Mouse (Mus musculus) neural tube, embryonic 13.5 days (tissue): ENCODE results near the gene Btf3l4. TPM values are rescaled to one million over a fixed set of nuclear protein-coding genes. Genes with fewer than 3 reads are reported as not detected.

Experiments
- ATAC-seq: fragments of 200-750 bp; cut with Nextera tagmentation; 2 replicates; pipeline ENCODE4 v1.8.0; 2017; ENCODE audit warnings: low read depth, mild to moderate bottlenecking, moderate TSS enrichment, moderate library complexity
- H3K27ac ChIP-seq: fragments of 300-500 bp; sonication (generic); replicated peaks from 2 replicates; pipeline ENCODE4 v1.5.1; 2015; ENCODE audit warnings: moderate library complexity, mild to moderate bottlenecking, inconsistent platforms
- H3K27me3 ChIP-seq: fragments of 300-500 bp; sonication (generic); 2 replicates; pipeline ENCODE4 v1.6.1; 2015; ENCODE audit warnings: mild to moderate bottlenecking, inconsistent platforms
- H3K36me3 ChIP-seq: fragments of 300-500 bp; sonication (generic); 2 replicates; pipeline ENCODE4 v1.6.1; 2015; ENCODE audit warnings: mild to moderate bottlenecking, inconsistent platforms
- H3K4me1 ChIP-seq: fragments of 300-500 bp; sonication (generic); replicated peaks from 2 replicates; pipeline ENCODE4 v1.6.1; 2015; ENCODE audit warnings: inconsistent platforms
- H3K4me2 ChIP-seq: fragments of 300-500 bp; sonication (generic); 2 replicates; pipeline ENCODE4 v1.6.1; 2015; ENCODE audit warnings: inconsistent platforms, mild to moderate bottlenecking, moderate library complexity
- H3K4me3 ChIP-seq: fragments of 300-500 bp; sonication (generic); 2 replicates; pipeline ENCODE4 v1.5.1; 2015; ENCODE audit warnings: mild to moderate bottlenecking, inconsistent platforms
- H3K9ac ChIP-seq: fragments of 300-500 bp; sonication (generic); 2 replicates; pipeline ENCODE4 v1.6.1; 2015; ENCODE audit warnings: moderate library complexity, mild to moderate bottlenecking, inconsistent platforms
- H3K9me3 ChIP-seq: fragments of 300-500 bp; sonication (generic); 2 replicates; pipeline ENCODE4 v1.6.1; 2016; ENCODE audit warnings: inconsistent platforms
- WGBS: fragments of 180-500 bp; shearing (Covaris S2); methylation state at CpG from one replicate; pipeline ENCODE4 v1.1.7; 2015; 5-methylcytosine and 5-hydroxymethylcytosine counted together
- polyA plus RNA-seq: library from polyadenylated mRNA; unstranded; fragments of >200 nt; fragmentation: Nextera tagmentation; extraction: Ambion mirVana; gene quantifications from 2 replicates; pipeline ENCODE4 v1.2.1, GENCODE M21; 2015

Btf3l4 gene
- polyA plus RNA-seq, 1 experiment from 2014 or later: 213 TPM

GRCm38 (mm10) chr4:108803535-108803934, 29.9 kb downstream of the Btf3l4 start:
- Histone ChIP-seq H3K27ac (no peak overlapping the region), H3K4me3 (no peak overlapping the region), H3K9me3 (no peaks in the 10 kb centered on the region), H3K4me1 (no peaks in the 10 kb centered on the region), H3K36me3 (no peaks in the 10 kb centered on the region), H3K27me3 (no peaks in the 10 kb centered on the region), H3K9ac (no peak overlapping the region), H3K4me2 (no peak overlapping the region)
- WGBS: 96% methylated on average over 2 of the region's 2 CpGs
- ATAC-seq: no peak

GRCm38 (mm10) chr4:108798083-108798830, 35.2 kb downstream of the Btf3l4 start:
- WGBS: 61% methylated on average over 2 of the region's 2 CpGs
- H3K4me1 ChIP-seq: peaks cover 4% of the 10 kb centered on the region; the same call in 1 of the 2 replicates
- ATAC-seq: peak; percentile 56; the same call in 1 of the 2 replicates
- no peaks in the 10 kb centered on the region for H3K9me3 ChIP-seq
- no peaks in the 10 kb centered on the region for H3K27me3 ChIP-seq
- H3K27ac ChIP-seq: no peak overlapping the region
- H3K4me3 ChIP-seq: no peak overlapping the region
- H3K36me3 ChIP-seq: no peaks in the 10 kb centered on the region
- no peak overlapping the region for H3K4me2 ChIP-seq
- H3K9ac ChIP-seq: no peak overlapping the region

GRCm38 (mm10) chr4:108796701-108797100, 36.7 kb downstream of the Btf3l4 start:
- no peak overlapping the region for H3K27ac ChIP-seq
- H3K27me3 ChIP-seq: no peaks in the 10 kb centered on the region
- no peaks in the 10 kb centered on the region for H3K9me3 ChIP-seq
- H3K4me2 ChIP-seq: no peak overlapping the region
- no peak overlapping the region for H3K9ac ChIP-seq
- peaks cover 4% of the 10 kb centered on the region; the same call in 1 of the 2 replicates for H3K4me1 ChIP-seq
- H3K36me3 ChIP-seq: no peaks in the 10 kb centered on the region
- ATAC-seq: no peak
- H3K4me3 ChIP-seq: no peak overlapping the region
- WGBS: 46% methylated on average over 4 of the region's 4 CpGs

- Histone ChIP-seq H3K4me2 (no peak overlapping the region), H3K27me3 (no peaks in the 10 kb centered on the region), H3K4me3 (no peak overlapping the region), H3K27ac (no peak overlapping the region), H3K9me3 (no peaks in the 10 kb centered on the region), H3K36me3 (no peaks in the 10 kb centered on the region), H3K4me1 (peaks cover 4% of the 10 kb centered on the region; the same call in 1 of the 2 replicates), H3K9ac (no peak overlapping the region)
- ATAC-seq: no peak
- 90% methylated on average over 1 of the region's 1 CpGs for WGBS
These were observed 39.5 kb downstream of the Btf3l4 start for GRCm38 (mm10) chr4:108793941-108794340.

- Histone ChIP-seq H3K4me1 (no peaks in the 10 kb centered on the region), H3K4me2 (no peak overlapping the region), H3K9me3 (no peaks in the 10 kb centered on the region), H3K9ac (no peak overlapping the region), H3K27ac (no peak overlapping the region), H3K4me3 (no peak overlapping the region), H3K36me3 (no peaks in the 10 kb centered on the region), H3K27me3 (no peaks in the 10 kb centered on the region)
- no peak for ATAC-seq
- WGBS: 65% methylated on average over 1 of the region's 1 CpGs
These were observed 42.9 kb downstream of the Btf3l4 start for GRCm38 (mm10) chr4:108790507-108790906.

- no peaks in the 10 kb centered on the region for H3K36me3 ChIP-seq
- H3K9me3 ChIP-seq: no peaks in the 10 kb centered on the region
- WGBS: 78% methylated on average over 6 of the region's 6 CpGs
- no peak overlapping the region for H3K9ac ChIP-seq
- H3K4me3 ChIP-seq: no peak overlapping the region
- no peak overlapping the region for H3K4me2 ChIP-seq
- H3K4me1 ChIP-seq: no peaks in the 10 kb centered on the region
- H3K27me3 ChIP-seq: no peaks in the 10 kb centered on the region
- H3K27ac ChIP-seq: no peak overlapping the region
- no peak for ATAC-seq
These were observed 44.0 kb downstream of the Btf3l4 start for GRCm38 (mm10) chr4:108789258-108789936.

GRCm38 (mm10) chr4:108782421-108783085, 50.9 kb downstream of the Btf3l4 start:
- H3K4me3 ChIP-seq: no peak overlapping the region
- no peak overlapping the region for H3K4me2 ChIP-seq
- H3K36me3 ChIP-seq: no peaks in the 10 kb centered on the region
- WGBS: 40% methylated on average over 8 of the region's 8 CpGs
- H3K9ac ChIP-seq: no peak overlapping the region
- no peak for ATAC-seq
- H3K27me3 ChIP-seq: no peaks in the 10 kb centered on the region
- no peaks in the 10 kb centered on the region for H3K9me3 ChIP-seq
- no peak overlapping the region for H3K27ac ChIP-seq
- peaks cover 12% of the 10 kb centered on the region for H3K4me1 ChIP-seq

- no peaks in the 10 kb centered on the region for H3K27me3 ChIP-seq
- ATAC-seq: no peak
These were observed 51.8 kb downstream of the Btf3l4 start for GRCm38 (mm10) chr4:108781596-108781995.

GRCm38 (mm10) chr4:108780864-108781205, 52.6 kb downstream of the Btf3l4 start:
- under 1% methylated on average over 20 of the region's 20 CpGs for WGBS
- no peaks in the 10 kb centered on the region for H3K36me3 ChIP-seq
- H3K4me1 ChIP-seq: peaks cover 12% of the 10 kb centered on the region
- H3K27ac ChIP-seq: peak overlapping the region; percentile 98
- peak overlapping the region; percentile 95 for H3K9ac ChIP-seq
- no peak for ATAC-seq
- H3K9me3 ChIP-seq: no peaks in the 10 kb centered on the region
- H3K4me3 ChIP-seq: peak overlapping the region; percentile 80
- no peaks in the 10 kb centered on the region for H3K27me3 ChIP-seq
- H3K4me2 ChIP-seq: peak overlapping the region; percentile 72

More at GRCm38 (mm10) chr4:108781596-108781995, 51.8 kb downstream of the Btf3l4 start:
- Histone ChIP-seq H3K27ac (no peak overlapping the region), H3K4me1 (peaks cover 12% of the 10 kb centered on the region), H3K36me3 (no peaks in the 10 kb centered on the region), H3K4me2 (peak overlapping the region; percentile 72), H3K9me3 (no peaks in the 10 kb centered on the region), H3K9ac (no peak overlapping the region), H3K4me3 (peak overlapping the region; percentile 80; the same call in 1 of the 2 replicates)
- WGBS: 64% methylated on average over 3 of the region's 3 CpGs

GRCm38 (mm10) chr4:108780057-108780863, 53.2 kb downstream of the Btf3l4 start, which contains the start of gene Zfyve9:
Gene Zfyve9 (minus strand): TSS chr4:108780798.
- no peaks in the 10 kb centered on the region for H3K9me3 ChIP-seq
- peak within 1 kb of the TSS; percentile 72 for H3K4me2 ChIP-seq
- H3K27me3 ChIP-seq: no peaks in the 10 kb centered on the region
- peak; percentile 93 for ATAC-seq
- peak within 1 kb of the TSS; percentile 95 for H3K9ac ChIP-seq
- H3K4me1 ChIP-seq: peaks cover 12% of the 10 kb centered on the region
- WGBS: under 1% methylated on average over 103 of the region's 111 CpGs
- H3K27ac ChIP-seq: peak within 1 kb of the TSS; percentile 98
- H3K4me3 ChIP-seq: peak within 1 kb of the TSS; percentile 80
- no peaks in the 10 kb centered on the region for H3K36me3 ChIP-seq

GRCm38 (mm10) chr4:108779763-108780056, 53.7 kb downstream of the Btf3l4 start:
- H3K4me1 ChIP-seq: peaks cover 12% of the 10 kb centered on the region
- H3K4me3 ChIP-seq: peak overlapping the region; percentile 80
- H3K9me3 ChIP-seq: no peaks in the 10 kb centered on the region
- peak overlapping the region; percentile 98 for H3K27ac ChIP-seq
- under 1% methylated on average over 7 of the region's 7 CpGs for WGBS
- no peaks in the 10 kb centered on the region for H3K36me3 ChIP-seq
- H3K27me3 ChIP-seq: no peaks in the 10 kb centered on the region
- peak overlapping the region; percentile 95 for H3K9ac ChIP-seq
- ATAC-seq: no peak
- H3K4me2 ChIP-seq: peak overlapping the region; percentile 72
